Mouse (Mus musculus): ENCODE measurements around the gene Lrrc14b.
A peak's percentile ranks its signal among the peaks of the same experiment; 100 is the strongest.

Lrrc14b gene

DNA sequence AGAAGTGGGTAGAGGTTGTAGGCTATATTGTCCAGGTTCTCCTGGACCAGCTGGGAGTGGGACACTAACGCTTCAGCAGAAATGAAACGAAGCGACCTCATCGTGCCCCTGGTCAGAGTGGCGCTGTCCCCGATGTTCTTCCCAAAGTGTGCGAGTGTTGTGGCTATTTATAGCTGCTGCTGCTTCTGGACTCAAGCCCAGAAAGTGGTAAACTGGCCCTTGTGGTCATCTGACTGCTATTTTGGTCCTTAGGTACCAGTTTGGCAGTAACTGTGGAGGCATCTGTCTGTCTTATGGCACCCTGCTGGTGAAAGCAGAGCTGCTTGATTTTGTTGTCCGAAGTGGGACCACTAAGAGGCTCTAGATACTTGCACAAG lies at the start of gene Lrrc14b:
Gene Lrrc14b (minus strand): TSS at position 147 of the 377 bp plus-strand sequence.
- no peak for DNase-seq (ENCODE audit: low spot score in 2 of 2)

DNA sequence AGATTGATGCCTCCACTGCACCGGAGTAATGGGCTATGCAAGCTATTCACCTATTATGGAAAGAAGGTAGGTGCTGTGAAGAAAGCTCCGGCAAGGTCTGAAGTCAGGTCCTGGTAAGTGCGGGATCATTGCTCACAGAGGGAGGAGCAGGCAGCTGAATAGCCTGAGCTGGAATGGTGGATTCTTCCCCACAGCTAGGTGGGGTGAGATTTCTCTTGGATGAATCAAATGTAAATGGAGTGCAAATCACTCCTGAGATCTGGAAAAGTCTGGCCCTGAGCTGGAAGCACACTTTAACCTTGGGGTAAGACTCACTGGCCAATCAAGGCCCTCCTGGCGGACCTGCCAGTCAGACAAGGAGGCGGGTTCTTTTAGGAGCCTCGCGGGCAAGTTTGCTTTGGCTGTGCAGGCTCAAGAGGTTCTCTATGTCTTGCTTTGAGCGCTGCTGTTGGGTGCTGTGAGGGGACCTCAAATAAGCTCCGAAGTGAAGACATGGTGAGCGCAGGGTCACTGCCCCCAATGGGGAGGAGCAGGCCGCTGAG lies 35.6 kb upstream of the Lrrc14b start, which contains the start of gene Ftl1-ps1:
Gene Ftl1-ps1 (plus strand): TSS at position 397 of the 542 bp plus-strand sequence.
- no peak for DNase-seq (ENCODE audit: low spot score in 2 of 2)

DNA sequence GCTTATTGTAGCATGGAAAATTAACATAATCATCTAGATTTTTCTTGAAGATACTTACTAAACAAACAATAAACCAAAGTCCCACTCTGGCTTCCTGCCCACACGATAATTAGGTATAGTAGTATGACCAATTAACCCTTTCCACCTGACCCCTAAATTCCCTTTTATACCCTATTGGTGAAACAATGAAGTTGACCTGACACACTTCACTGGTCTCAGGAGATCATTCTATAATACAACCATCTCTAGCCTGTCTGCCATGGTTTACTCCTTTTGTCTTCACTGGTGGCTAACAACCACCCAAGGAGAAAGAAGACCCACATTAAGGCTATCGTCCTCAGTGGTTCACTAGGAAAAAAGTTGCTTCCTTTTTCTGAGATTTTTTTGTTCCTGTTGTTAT lies 27.4 kb upstream of the Lrrc14b start:
- no peak for DNase-seq (ENCODE audit: low spot score in 2 of 2)

DNA sequence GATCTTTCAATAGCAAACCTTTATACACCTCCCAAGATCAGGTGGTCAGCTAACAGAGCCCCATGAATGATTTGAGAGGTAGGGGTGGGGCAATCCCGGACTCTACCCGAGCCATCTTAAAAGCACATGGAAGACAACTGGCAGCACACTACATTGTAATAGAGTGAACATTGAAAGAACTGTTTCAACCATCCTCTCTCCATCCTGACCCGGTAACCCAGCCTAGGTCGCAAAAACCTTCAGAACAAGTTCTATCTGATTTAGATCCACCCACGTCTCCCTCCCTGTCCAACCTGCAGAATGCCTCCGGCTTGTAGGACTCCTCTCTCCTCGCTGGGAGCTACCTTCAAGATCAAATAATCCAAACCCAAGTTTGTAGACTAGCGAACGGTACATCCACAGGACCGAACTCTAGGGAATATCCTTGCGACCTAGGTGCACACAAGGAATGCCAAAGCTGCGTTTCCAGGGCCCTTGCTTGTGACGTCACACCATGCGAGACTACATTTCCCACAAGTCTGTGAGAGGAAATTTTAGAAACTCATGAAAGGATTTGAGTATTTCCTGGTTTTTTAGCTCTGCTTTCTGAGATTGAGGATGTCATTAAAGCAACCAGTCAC lies 26.7 kb upstream of the Lrrc14b start, which contains the start of gene Zfp72:
Gene Zfp72 (minus strand): TSS at position 466 of the 620 bp plus-strand sequence.
- DNase-seq (ENCODE audit: low spot score in 2 of 2): peak; percentile 34 to 63

DNA sequence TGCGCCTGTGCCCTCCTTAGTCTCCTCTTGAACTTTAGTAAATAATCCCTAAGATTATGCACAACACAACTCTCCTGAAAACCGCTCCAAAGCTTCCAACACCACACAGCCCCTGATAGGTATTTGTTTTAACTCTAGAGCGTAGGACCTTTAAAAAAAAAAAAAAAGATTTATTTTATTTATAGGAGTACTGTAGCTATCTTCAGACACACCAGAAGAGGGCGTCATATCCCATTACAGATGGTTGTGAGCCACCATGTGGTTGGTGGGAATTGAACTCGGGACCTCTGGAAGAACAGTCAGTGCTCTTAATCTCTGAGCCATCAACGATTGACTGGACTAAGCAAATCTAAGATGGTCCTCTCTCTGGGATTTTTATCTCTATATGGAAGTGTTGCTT lies 25.9 kb upstream of the Lrrc14b start:
- no peak for DNase-seq (ENCODE audit: low spot score in 2 of 2)

DNA sequence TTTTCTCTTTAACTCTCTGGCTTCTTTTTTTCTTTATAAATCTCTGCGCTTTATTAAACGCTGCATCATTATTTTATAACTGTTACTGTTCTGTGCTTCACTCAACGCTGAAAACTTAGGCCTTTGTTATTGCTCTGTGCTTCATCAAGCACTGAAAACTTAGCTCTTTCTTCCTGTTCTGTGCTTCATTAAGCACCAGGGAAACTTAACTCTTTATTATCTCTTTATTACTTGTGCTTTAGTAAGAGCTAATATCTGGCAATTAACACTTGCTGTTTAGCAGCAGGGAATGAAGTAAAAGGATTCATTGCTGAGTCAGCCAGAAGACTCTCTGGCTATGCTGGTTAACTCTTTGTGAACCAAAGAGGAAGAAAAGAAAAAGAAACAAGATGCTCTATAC lies 18.5 kb upstream of the Lrrc14b start:
- DNase-seq (ENCODE audit: low spot score in 2 of 2): no peak

DNA sequence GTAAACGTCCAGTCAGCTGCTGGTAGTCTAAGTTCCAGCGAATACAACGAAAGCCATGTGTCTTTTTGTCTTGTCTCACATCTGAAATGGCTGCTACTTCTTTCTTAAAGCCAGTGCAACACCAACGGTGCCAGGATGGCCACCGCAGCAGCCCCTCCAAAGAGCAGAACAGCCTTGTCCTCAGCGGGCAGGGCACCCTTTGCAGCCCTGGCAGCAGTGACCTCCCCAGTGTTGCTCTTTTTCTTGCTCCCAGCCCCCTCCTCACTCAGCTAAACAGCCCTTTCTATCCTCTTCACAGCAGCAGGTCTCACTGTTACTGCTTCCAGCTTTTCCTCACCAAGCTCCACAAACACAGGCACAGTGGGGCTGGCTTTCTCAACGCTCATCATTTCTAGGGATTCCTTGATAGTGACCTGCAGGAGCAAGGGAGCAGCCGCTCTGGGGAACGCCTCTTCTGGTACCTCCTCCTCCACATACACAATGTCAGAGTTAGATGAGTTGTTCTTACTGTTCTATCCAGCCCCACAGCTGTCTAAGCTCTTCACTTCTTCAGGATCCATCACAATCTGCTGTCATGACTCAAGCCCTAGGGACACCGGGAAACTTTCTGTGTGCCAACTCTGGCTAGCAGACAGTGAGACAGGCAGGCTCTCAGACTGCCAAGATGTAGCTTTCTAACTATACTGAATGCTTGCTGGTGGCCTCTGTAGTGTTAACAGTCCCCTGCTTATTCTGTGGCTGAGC lies 17.9 kb upstream of the Lrrc14b start:
- no peak for DNase-seq (ENCODE audit: low spot score in 2 of 2)

DNA sequence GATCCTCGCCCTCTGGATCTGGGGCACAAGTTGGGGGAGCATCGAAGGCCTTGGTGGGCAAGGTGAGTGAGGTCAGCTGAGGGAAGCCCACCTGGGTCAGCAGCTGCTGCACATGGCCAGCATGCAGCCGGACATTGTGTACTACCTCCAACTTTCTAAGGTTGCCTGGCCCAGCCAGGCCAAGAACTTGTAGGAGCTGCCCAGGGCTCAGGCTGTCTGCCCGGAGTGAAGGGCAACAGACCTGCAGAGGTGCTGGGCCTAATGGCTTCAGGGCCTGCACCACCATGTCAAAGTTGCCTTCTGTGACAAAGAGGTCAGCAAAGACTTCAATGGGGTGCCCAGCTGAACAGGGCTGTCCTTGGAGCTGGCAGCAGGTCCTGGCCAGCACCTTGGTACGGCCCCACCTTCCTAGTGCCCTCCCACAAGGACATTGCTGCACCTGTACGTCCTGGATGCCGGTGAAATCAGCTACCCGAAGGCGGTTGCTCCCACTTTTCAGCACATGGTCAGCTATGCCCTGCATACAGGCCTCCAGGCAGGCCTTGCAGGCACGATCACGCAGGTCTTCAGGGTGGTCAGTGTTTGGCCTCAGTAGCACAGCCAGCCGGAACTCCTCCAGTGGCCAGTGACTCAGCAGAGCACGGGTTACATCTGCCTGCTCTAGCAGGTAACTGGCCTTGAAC lies 488 bp downstream of the Lrrc14b start:
- DNase-seq (ENCODE audit: low spot score in 2 of 2): no peak

DNA sequence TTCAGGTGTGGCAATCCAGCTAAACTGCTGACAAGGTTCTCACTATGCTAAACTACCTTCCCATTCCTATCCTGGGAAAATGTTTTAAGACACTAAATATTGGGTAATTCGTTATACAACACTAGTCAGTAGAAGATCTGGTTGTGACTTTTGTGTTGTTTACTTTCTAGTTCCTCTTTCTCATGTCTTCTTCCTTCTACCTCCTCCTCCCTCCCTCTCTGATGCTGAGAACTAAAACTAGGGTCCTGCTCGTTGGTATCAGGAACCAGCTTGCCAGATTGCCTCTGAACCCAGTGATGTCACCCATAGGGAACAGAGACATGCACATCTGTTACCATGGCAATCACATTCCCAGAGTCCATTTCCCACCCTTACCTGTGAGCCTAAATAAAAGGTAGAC lies 1.6 kb downstream of the Lrrc14b start:
- DNase-seq (ENCODE audit: low spot score in 2 of 2): no peak

DNA sequence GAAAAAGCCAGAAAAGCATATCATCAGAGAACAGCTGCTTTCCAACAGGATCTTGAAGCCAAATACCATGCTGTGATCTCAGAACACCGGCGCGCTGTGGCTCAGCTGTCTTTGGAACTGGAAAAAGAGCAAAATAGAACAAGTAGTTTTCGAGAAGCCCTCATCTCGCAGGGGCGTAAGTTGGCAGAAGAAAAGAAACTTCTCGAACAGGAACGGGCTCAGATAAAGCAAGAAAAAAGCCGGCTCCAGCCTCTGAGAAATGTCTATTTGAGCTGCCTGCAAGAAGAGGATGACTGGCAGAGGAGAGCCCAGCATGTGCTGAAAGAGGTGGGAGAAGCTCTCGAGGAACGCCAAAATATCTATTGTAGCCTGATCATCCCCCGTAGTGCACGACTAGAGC lies 7.3 kb downstream of the Lrrc14b start:
- no peak for DNase-seq (ENCODE audit: low spot score in 2 of 2)

DNA sequence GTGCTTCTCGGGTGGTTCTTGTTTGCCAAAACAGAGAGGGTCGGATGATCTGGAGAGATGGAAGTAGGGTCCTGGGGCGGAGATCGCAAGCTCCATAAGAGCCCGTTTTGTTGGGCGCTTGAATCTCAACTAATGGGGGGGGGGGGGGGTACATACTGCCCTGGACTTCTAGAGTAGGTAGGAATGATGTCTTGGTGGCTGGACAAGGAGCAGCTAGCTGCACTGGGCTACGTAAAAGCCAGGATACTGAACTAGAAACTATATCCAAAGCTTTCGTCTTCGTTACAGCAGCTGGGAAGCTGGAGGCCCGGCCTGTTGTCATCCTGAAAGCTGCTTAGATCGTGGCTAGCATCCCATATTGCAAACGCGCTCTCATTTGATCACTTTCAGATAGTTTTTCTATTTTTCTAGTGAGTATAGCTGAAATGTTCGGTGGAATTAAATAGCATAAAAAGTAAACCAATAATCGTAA lies 13.3 kb downstream of the Lrrc14b start:
- no peak for DNase-seq (ENCODE audit: low spot score in 2 of 2)

DNA sequence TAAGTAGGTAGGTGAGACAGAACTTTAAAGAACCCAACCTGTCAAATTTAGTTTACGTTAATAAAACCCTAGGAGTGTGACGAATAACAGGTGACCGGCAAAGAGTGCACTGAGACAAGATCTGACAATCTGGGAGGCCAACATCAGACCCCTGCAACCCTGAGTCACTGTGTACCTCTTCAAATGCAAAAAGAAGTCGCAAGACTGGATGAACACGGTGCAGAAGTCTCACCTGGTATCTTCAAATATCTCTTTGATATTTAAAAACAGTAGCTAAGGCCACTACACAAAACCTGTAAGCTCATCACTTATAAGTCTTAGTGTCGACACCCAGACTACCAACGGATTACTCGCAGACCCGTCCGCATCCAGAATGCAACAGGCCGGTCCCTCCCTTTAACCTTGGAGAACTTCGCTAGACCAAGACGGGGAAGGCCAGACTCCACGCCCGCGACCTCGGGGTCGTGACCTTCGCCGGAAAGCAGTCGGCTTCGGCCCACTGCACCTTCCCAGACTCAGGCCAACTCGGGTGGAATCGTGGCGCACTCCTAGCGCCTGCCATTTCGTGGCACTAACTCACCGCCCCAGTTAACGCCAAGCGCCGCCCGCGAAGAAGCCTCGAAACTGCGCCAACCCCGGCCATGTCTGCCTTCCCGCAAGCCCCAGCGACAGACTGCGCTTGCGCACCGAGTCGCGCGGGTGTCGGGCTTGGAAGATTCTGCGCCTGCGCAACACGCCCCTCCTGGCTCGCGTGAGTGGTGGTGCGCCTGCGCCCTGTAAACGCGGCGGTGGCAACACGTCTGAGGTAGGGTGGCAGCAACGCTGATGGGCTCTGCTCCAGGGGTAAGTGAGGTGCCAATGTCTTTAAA lies 14.0 kb downstream of the Lrrc14b start, which contains the start of the genes Sdha and Ccdc127:
Gene Sdha (minus strand): TSS at position 715 of the 869 bp plus-strand sequence.
Gene Ccdc127 (plus strand): TSS at position 744 of the 869 bp plus-strand sequence.
- DNase-seq (ENCODE audit: low spot score in 2 of 2): peak; percentile 93 to 95

DNA sequence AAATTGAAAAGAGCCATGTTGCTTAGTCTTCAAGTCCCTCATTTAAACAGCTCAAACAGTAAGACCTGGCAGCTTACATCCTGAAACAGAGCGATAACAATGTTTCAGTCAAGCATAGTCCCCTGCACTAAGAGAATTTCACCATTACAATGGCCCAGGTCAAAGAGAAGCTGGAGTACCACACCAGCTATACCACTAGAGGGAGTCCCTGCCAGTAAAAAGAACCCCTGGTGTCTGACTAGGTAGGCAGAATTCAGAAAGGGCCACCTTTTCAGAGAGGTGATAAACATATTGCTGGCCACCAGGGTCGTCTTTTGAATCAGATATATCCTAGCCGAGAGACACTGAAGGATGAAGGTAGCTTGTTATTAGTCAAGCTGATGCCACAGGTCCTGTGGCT lies 22.8 kb downstream of the Lrrc14b start:
- no peak for DNase-seq (ENCODE audit: low spot score in 2 of 2)

DNA sequence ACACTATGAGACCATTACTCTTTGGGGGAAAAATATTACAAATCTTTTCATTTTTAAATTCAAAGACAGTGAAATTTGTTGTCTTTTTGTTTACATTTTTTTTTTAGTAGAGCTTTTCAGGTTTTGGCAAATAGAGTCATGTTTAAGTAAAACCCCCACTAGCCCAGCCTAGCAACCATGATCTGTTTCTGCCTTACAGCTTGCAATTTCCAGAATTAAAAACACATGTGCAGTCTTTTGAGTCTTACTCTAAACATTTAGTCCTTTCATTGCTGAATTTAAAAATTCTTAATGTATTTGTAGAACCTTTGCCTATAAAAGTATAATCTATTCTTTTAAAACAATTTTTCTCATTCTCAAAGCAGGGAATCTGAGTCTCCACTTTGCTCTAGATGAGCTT lies 34.5 kb downstream of the Lrrc14b start:
- no peak for DNase-seq (ENCODE audit: low spot score in 2 of 2)

DNA sequence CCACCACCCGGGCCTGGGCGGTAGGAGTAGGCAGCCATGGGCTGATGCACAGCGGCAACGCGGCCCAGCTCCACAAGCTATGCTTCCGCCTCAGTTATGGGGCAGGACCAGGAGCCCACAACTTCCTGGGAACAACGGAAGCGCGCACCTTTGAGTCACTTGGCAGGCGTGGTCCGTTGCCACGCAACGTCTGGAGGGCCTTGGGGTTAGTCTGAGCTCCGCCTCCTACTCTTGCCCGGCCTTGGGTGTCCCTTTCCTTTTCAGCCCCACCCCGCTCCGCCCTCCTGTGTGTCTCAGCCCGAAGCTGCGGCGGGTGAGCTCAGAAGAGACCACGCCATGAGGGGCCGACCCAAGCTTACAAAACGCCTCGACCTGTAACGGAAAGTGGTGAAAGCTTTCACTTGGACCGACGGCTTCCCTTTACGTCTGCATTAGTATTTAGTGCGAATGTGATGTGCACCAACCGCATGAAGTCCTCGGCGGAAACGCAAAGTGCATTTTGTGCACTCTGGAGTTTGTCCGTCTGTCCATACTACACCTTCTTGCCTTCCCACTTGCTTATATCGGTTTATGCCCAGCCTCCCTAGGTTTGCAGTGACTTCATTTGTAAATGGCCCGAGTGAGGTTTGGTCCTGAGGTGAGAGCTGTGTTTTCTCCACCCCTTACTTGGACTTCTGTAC lies 46.5 kb downstream of the Lrrc14b start, which contains the start of gene Pdcd6:
Gene Pdcd6 (minus strand): TSS at position 411 of the 680 bp plus-strand sequence.
- DNase-seq (ENCODE audit: low spot score in 2 of 2): peak; percentile 90 to 93

DNA sequence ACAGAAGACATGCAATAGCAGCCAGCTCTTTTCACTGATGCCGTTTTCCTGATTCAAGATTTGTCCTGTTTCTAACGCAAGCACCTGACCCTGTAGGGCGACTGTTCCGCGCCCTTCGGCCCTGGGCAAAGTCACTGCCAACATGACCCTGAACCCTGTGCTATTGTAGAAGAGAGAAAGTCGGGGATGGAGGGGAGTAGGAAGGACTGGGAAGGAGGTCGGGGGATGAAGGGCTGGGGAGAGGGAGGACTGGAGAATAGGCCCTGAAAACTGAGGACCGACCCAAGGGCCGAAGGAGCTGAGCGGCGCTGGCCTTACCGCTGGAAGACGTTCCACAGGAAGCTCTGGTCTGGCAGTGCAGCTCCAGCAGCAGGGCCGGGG lies 47.0 kb downstream of the Lrrc14b start:
- no peak for DNase-seq (ENCODE audit: low spot score in 2 of 2)

DNA sequence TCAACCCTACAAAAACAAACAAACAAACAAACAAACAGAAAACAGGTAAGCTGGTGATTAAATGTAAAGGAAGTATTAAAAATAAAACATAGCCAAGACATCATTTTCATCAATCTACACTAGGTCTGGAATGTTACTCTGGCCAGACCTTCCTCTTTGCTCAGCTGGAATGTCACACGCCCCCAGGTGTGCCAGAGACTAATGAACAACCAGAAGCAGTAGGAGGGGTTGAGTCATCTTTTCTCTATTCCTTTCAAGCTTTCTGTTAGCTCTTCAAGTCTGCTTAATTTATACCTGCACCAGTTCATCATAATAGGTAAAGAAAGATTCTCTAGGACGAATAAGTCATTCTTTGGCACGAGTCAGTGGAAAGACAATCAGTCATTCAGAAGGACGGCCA lies 47.4 kb downstream of the Lrrc14b start:
- DNase-seq (ENCODE audit: low spot score in 2 of 2): no peak

DNA sequence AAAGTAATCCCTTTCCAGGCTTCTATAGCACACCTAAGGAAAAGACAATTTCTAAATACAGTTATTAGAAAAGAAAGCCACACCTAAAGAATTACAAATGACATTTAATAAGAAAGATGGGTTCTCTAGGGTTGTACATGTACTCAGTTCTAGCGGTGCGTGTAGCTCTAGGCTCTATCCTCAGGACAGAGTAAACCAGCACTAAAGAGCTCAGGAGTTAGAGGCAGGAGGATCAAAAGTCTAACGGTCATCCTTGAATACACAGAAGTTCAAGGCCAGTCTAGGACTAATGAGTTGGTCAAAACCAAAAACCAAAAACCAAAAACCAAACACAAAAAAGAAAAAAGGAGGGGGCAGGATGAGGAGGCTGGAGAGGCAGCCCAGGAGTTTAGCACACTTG lies 49.2 kb downstream of the Lrrc14b start:
- no peak for DNase-seq (ENCODE audit: low spot score in 2 of 2)
